In the genomic region with DNA sequence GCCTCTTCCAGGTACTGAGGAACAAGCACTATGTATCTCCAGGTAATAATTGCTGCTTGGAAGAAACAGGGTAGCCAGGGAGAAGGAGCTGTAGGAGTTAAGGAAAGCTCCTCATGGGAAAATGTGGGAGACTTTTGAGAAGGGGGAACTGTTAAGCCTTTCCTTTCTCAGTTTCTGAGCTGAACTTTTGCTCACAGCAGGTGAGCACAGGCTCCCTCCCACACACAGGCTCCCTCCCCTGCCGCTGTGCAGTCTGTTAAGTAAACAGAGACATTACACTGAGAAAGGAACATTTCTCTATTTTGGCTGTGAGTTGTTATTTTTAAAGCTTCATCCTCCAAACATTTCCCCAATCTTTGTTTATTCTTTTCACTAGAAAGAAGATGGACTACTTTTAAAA, we compare ENCODE assay signal across 14 mouse cellular contexts.
"Had no signal": no experiment of that assay in that cellular context is flagged by ENCODE, and none has a peak within 500 bp of the region (broad histone marks: within the 10 kb centered on the region; RNA-seq: fewer than 3 reads in every experiment).

No protein-coding gene starts in this region.

- H3K9ac ChIP-seq: intestine, embryonic 15.5 days; liver, embryonic 15.5 days; midbrain, embryonic 13.5 days had no signal

- H3K27me3 ChIP-seq: intestine, embryonic 15.5 days; liver, embryonic 15.5 days; midbrain, embryonic 13.5 days had no signal

- H3K4me3 ChIP-seq: intestine, embryonic 15.5 days; layer of hippocampus, adult 2 months; limb, embryonic 10.5 days; liver, embryonic 15.5 days; midbrain, embryonic 13.5 days had no signal

- H3K9me3 ChIP-seq: intestine, embryonic 15.5 days; limb, embryonic 10.5 days; liver, embryonic 15.5 days; midbrain, embryonic 13.5 days had no signal

- H3K36me3 ChIP-seq: intestine, embryonic 15.5 days; limb, embryonic 10.5 days; liver, embryonic 15.5 days; midbrain, embryonic 13.5 days had no signal

- H3K4me1 ChIP-seq: intestine, embryonic 15.5 days; limb, embryonic 10.5 days; liver, embryonic 15.5 days; midbrain, embryonic 13.5 days had no signal

- DNase-seq: kidney, adult 18-20 months; kidney, postnatal 4 days; lung, adult 2 months; lung, postnatal 36 days; spleen, adult 18-20 months; thymus, adult 2 months; thymus, postnatal 25 days had no signal

- ATAC-seq: intestine, embryonic 15.5 days; lung, postnatal 0 days; midbrain, embryonic 13.5 days had no signal

- H3K4me2 ChIP-seq: intestine, embryonic 15.5 days; liver, embryonic 11.5 days; liver, embryonic 15.5 days; midbrain, embryonic 13.5 days had no signal

- H3K27ac ChIP-seq: intestine, embryonic 15.5 days; layer of hippocampus, adult 2 months; limb, embryonic 10.5 days; liver, embryonic 15.5 days; midbrain, embryonic 13.5 days had no signal
